Mouse (Mus musculus): Measurements from ENCODE around the gene Rfx2.

DNA sequence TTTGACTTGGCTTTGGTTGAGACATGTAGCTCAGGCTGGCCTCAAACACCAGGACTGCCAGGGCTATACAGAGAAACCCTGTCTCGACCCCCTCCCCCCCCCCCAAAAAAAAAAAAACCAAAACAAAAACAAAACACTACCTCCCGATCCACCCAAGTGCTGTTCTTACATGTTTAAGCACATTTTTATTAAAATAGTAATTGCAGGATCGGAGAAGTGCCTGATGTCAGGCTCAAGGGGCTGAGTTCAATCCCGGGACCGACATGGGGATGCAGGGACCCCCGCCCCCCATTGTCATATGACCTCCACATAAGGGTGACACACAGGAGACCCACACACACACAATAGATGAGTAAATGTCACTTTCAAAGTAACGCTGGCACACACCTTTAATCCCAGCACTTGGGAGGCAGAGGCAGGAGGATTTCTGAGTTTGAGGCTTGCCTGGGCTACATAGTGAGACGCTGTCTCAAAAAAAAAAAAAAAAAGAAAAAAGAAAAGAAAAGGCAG lies 67.0 kb downstream of the Rfx2 start:
- TF ChIP-seq EP300 (optimal IDR thresholded peaks at IDR 0.05) (no peak), CTCF (IDR thresholded peaks at IDR 0.05; ENCODE audit: low read depth) (no peak)
